Mouse (Mus musculus) ES-E14 (cell line): ENCODE results near the gene Zbtb46. TPM values are rescaled to one million over a fixed set of nuclear protein-coding genes. Genes with fewer than 3 reads are reported as not detected.

Experiments
- DNase-seq: peaks from one replicate; pipeline ENCODE4 v3.0.0-alpha.2; 2013; ENCODE audit warnings: low read depth, low spot score
- H3K27ac ChIP-seq: 2 replicates; pipeline ENCODE4 v1.5.1; 2012; ENCODE audit warnings: low read depth, mild to moderate bottlenecking, low read length, moderate library complexity, mixed read lengths; ENCODE audit not compliant: poor library complexity, insufficient read depth, severe bottlenecking
- H3K36me3 ChIP-seq: 2 replicates; pipeline ENCODE4 v1.6.1; 2012; ENCODE audit warnings: mild to moderate bottlenecking, low read length, moderate library complexity, mixed read lengths; ENCODE audit not compliant: control insufficient read depth, poor library complexity, insufficient read depth, severe bottlenecking
- H3K4me1 ChIP-seq, 2 experiments: fragments of 150-350 bp in 1 of 2; sonication (generic) in 1 of 2; 2 replicates each; pipeline ENCODE4 v1.6.1; 2012; ENCODE audit warnings: low read length in 2 of 2, mild to moderate bottlenecking in 1 of 2, mixed read lengths in 1 of 2; ENCODE audit not compliant: control insufficient read depth in 2 of 2, insufficient read depth in 2 of 2, poor library complexity in 1 of 2
- H3K4me3 ChIP-seq, 2 experiments: fragments of 150-350 bp in 1 of 2; sonication (generic) in 1 of 2; 2 replicates each; pipeline ENCODE4 v1.5.1; 2012; ENCODE audit warnings: low read length in 2 of 2, low read depth in 1 of 2, mild to moderate bottlenecking in 1 of 2, mixed read lengths in 1 of 2; ENCODE audit not compliant: insufficient read depth in 1 of 2, poor library complexity in 1 of 2, severe bottlenecking in 1 of 2
- H3K9ac ChIP-seq: 2 replicates; pipeline ENCODE4 v1.6.1; 2012; ENCODE audit warnings: low read depth, mild to moderate bottlenecking, low read length, mixed read lengths; ENCODE audit not compliant: poor library complexity, insufficient read depth, severe bottlenecking
- H3K9me3 ChIP-seq: fragments of 150-350 bp; sonication (generic); 2 replicates; pipeline ENCODE4 v1.6.1; 2012; ENCODE audit warnings: low read depth, mild to moderate bottlenecking, low read length; ENCODE audit not compliant: control insufficient read depth, insufficient read depth
- CHD2 ChIP-seq: IDR thresholded peaks from 2 replicates; pipeline ENCODE4 v1.6.1; 2014; ENCODE audit warnings: mild to moderate bottlenecking, low read depth, low read length, inconsistent platforms
- HCFC1 ChIP-seq: IDR thresholded peaks from 2 replicates; pipeline ENCODE4 v1.6.1; 2012; ENCODE audit warnings: low read length, inconsistent platforms, borderline replicate concordance; ENCODE audit not compliant: insufficient read depth
- MAFK ChIP-seq: IDR thresholded peaks from 2 replicates; pipeline ENCODE4 v1.6.1; 2014; ENCODE audit warnings: mild to moderate bottlenecking, low read depth, low read length, inconsistent platforms; ENCODE audit not compliant: insufficient read depth
- ZC3H11A ChIP-seq: IDR thresholded peaks from 2 replicates; pipeline ENCODE4 v1.6.1; 2012; ENCODE audit warnings: low read depth, mild to moderate bottlenecking, inconsistent platforms, low read length, borderline replicate concordance
- ZNF384 ChIP-seq: IDR thresholded peaks from 2 replicates; pipeline ENCODE4 v1.6.1; 2012; ENCODE audit warnings: low read depth, low read length, inconsistent platforms
- in situ Hi-C, 2 experiments: fragments of 600-800 bp; cut with MboI; formaldehyde crosslinking; loops; one replicate each; pipeline ENCODE4 v1.15.1; 2025; ENCODE audit warnings: low sequenced_read_pairs in 2 of 2, inconsistent platforms in 1 of 2; ENCODE audit not compliant: unreplicated experiment in 2 of 2
- total RNA-seq: library from RNA; depleted of rRNA; stranded (reverse); fragments of 300-350 nt; gene quantifications from 2 replicates; pipeline ENCODE4 v1.2.3, GENCODE M21; 2012

Zbtb46 gene
- total RNA-seq, 1 experiment, result 4.4 TPM

DNA sequence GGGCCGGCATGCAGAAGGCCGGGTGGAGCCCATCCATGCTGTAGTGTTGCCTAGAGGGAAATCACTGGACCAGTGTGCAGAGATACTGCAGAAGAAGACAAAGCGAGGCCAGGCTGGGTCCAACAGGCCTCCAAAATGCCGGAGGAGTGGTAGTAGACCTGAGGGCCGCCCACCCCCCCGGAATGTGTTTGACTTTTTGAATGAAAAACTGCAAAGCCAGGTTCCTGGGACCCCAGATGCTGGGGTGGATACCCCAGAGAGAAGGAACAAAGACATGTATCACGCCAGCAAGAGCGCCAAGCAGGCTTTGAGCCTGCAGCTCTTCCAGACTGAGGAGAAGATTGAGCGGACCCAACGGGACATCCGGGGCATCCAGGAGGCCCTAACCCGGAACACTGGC, 79.4 kb downstream of the Zbtb46 start, which contains the start of gene Lime1:
Lime1 (plus strand) TSS at position 301 of the 400 bp plus-strand sequence.
- no peak for DNase-seq
- Histone ChIP-seq H3K9ac (no peak within 1 kb of the TSS), H3K27ac (no peak within 1 kb of the TSS), H3K36me3 (peaks cover 41% of the 10 kb centered on the region), H3K4me3 (no peak within 1 kb of the TSS), H3K9me3 (no peaks in the 10 kb centered on the region), H3K4me1 (peaks cover 0 to 5% of the 10 kb centered on the region in 2 experiments; a peak in 2 of 4 replicates)
- in situ Hi-C loops, result no loop called here
- TF ChIP-seq HCFC1, result no peak

- no peak overlapping the region for H3K4me3 ChIP-seq
- no peak overlapping the region for H3K27ac ChIP-seq
- peaks cover 39% of the 10 kb centered on the region for H3K36me3 ChIP-seq
- DNase-seq, result no peak
- H3K9ac ChIP-seq, result no peak overlapping the region
- in situ Hi-C loops, result no loop called here
- TF ChIP-seq HCFC1 (no peak), ZNF384 (no peak), MAFK (no peak), CHD2 (no peak), ZC3H11A (no peak)
- no peaks in the 10 kb centered on the region for H3K9me3 ChIP-seq
- H3K4me1 ChIP-seq, result no peaks in the 10 kb centered on the region
These were observed 80.5 kb downstream of the Zbtb46 start for GRCm38 (mm10) chr2:181378701-181379100.

- no peak for TF ChIP-seq MAFK
- no peak for TF ChIP-seq ZC3H11A
- no peak for TF ChIP-seq ZNF384
- TF ChIP-seq CHD2, result no peak
- in situ Hi-C loops, result no loop called here
- Histone ChIP-seq H3K9me3 (no peaks in the 10 kb centered on the region), H3K4me1 (no peaks in the 10 kb centered on the region), H3K27ac (no peak overlapping the region), H3K36me3 (peaks cover 27% of the 10 kb centered on the region), H3K9ac (no peak overlapping the region), H3K4me3 (no peak overlapping the region)
- DNase-seq, result no peak
These were observed 82.0 kb downstream of the Zbtb46 start for GRCm38 (mm10) chr2:181377230-181377629.

- Histone ChIP-seq H3K9ac (no peak overlapping the region), H3K4me1 (no peaks in the 10 kb centered on the region), H3K9me3 (no peaks in the 10 kb centered on the region), H3K4me3 (no peak overlapping the region), H3K27ac (no peak overlapping the region), H3K36me3 (peaks cover 23% of the 10 kb centered on the region)
- peak; percentile 30 for DNase-seq
- in situ Hi-C loops, result no loop called here
- no peak for TF ChIP-seq ZNF384
- TF ChIP-seq HCFC1, result no peak
- no peak for TF ChIP-seq CHD2
- no peak for TF ChIP-seq ZC3H11A
- no peak for TF ChIP-seq MAFK
These were observed 83.4 kb downstream of the Zbtb46 start for GRCm38 (mm10) chr2:181375787-181376186.

DNA sequence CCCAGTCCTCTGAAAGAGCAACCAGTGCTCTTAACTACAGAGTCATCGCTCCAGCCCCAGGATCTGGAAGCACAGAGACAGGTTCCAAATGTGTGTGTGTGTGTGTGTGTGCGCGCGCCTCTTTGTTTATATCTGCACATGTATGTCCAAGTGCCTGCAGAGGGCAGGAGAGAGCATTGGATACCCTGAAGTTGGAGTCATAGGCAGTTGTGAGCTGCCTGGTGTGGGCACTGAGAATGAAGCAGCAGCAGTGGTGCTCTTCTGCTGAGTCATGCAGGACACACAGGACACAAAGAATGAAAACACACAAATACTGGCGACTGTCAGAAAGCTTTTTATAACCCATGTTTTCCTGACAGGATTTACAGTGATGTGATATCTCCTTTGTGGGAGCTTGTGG, 89.2 kb downstream of the Zbtb46 start:
- no peak overlapping the region for H3K27ac ChIP-seq
- H3K36me3 ChIP-seq, result peaks cover 2% of the 10 kb centered on the region; the same call in 1 of the 2 replicates
- H3K9ac ChIP-seq, result no peak overlapping the region
- H3K4me3 ChIP-seq, result no peak overlapping the region
- in situ Hi-C loops, result no loop called here
- TF ChIP-seq MAFK, result peak; percentile 87
- TF ChIP-seq ZNF384, result no peak
- no peak for TF ChIP-seq ZC3H11A
- no peak for TF ChIP-seq HCFC1
- peak; percentile 50 for DNase-seq
- no peaks in the 10 kb centered on the region for H3K9me3 ChIP-seq
- peaks cover 2% of the 10 kb centered on the region in 2 experiments; a peak in 1 of 4 replicates for H3K4me1 ChIP-seq
